Mouse (Mus musculus) ES-Bruce4 (cell line): ENCODE data around the gene Olfr1436.

Source experiments
- CTCF ChIP-seq: IDR thresholded peaks from one replicate; pipeline ENCODE4 v1.8.1; 2011; ENCODE audit warnings: low read depth, low read length
- EP300 ChIP-seq: IDR thresholded peaks from 2 replicates; pipeline ENCODE4 v1.6.1; 2011; ENCODE audit warnings: low read depth, low read length; ENCODE audit not compliant: insufficient read depth
- POLR2A ChIP-seq: IDR thresholded peaks from one replicate; pipeline ENCODE4 v1.8.1; 2011; ENCODE audit warnings: low read length; ENCODE audit not compliant: insufficient read depth

DNA sequence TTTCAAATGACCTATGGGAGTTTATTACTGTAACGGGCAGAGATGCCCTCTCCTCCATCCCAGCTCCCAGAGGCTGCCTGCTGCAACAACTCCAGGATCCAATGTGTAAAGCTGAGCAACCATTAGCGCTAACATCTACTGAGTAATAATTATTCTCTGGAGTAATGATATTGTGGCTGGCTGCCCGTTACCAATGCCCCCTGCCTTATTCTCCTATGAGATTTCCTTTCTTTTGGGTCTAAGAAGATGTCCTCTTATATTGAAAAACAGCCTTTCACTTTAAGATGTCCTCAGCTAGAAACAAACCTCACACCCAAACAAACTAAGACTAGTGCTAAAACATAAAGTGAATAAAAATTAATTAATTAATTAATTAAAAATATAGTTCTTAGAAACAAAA is 36.9 kb upstream of the Olfr1436 start, which contains the start of gene Olfr1438-ps1:
- no peak for TF ChIP-seq CTCF
- TF ChIP-seq POLR2A = no peak
- no peak for TF ChIP-seq EP300
